Mouse (Mus musculus) megakaryocyte, embryonic 14.5 days (primary cell): Measurements from ENCODE around the gene Pdzd8.

Experiments used
- FLI1 ChIP-seq: IDR thresholded peaks from 2 replicates; pipeline ENCODE4 v1.6.1; 2012; ENCODE audit warnings: low read length, inconsistent platforms, mixed read lengths
- GATA1 ChIP-seq: IDR thresholded peaks from 3 replicates; pipeline ENCODE4 v1.6.1; 2012; ENCODE audit warnings: mixed read lengths, low read length, inconsistent platforms, borderline replicate concordance

DNA sequence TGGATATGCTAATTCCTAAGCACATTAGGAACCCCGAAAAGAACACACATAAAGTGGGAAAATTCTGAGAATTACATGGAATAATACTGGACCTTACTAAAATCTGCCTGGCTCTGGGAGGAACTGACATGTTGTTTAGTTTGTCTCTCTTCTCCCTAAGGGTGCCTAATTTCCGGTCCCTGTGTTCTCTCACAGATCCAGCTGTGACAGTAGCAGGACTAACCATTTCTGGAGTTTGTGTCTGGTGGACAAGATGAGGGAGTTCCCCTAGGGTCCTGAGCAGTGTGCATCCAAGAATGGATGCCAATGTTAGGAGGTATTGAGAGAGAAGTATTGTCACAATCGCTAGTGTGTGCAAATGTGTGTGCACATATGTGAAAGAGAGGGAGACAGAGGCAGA lies 10.8 kb upstream of the Pdzd8 start:
- TF ChIP-seq GATA1 (no peak), FLI1 (no peak)
